Mouse (Mus musculus) cortical plate, adult 2 months (tissue): Measurements from ENCODE around the gene Tac4.
A peak's percentile ranks its signal among the peaks of the same experiment; 100 is the strongest.

Source experiments
- CTCF ChIP-seq: fragments of 200-500 bp; IDR thresholded peaks from 2 replicates; pipeline ENCODE4 v1.5.1; 2011; ENCODE audit warnings: mild to moderate bottlenecking, control low read depth, low read length; ENCODE audit not compliant: insufficient read depth; ENCODE audit errors: extremely low read depth
- POLR2A ChIP-seq: fragments of 200-500 bp; IDR thresholded peaks from 2 replicates; pipeline ENCODE4 v1.6.1; 2011; ENCODE audit warnings: mild to moderate bottlenecking, low read length, control low read depth; ENCODE audit not compliant: insufficient read depth; ENCODE audit errors: extremely low read depth

GRCm38 (mm10) chr11:95258490-95258889, 2.8 kb upstream of the Tac4 start:
- TF ChIP-seq POLR2A (no peak), CTCF (0 out of 2 replicates have a peak, but pooled peaks have one; percentile 5)
